Mouse (Mus musculus): ENCODE measurements at regions not wholly inside any gene's neighbourhood (a gene's known extent, or its start where the extent isn't known, plus 50 kb on each side); places are given as distances from the start of the nearest gene placed in this dataset.

DNA sequence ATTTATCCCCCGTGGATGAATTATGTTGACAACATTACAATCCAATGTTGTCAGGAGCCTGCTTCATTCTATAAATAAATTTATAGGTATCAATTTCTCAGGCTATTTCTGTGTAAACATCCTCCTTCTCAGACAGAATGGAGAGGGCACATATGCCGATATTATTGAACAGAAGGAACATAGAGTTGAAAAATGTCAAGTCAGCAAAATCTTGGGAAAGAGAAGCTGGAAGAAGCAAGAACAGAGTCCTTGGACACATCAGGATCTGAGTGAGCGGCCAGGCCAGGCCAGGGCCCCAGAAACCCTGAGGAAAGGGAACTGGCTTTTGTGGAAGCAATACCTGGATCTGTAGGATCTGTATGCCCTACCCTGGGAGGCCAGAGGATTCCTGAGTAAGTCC lies 129.9 kb upstream of the Zranb2 start:
- TF ChIP-seq CTCF (IDR thresholded peaks at IDR 0.05; ENCODE audit: low read depth): no peak
- TF ChIP-seq EP300 (optimal IDR thresholded peaks at IDR 0.05): no peak
